13 mouse cellular contexts compared by ENCODE assay signal in genomic region chr6:17316294-17317166, GRCm38 (mm10). TPM values are rescaled to one million over a fixed set of nuclear protein-coding genes. Genes with fewer than 3 reads are reported as not detected.
DNase-seq lines count a peak whose midpoint lies in the region; ATAC-seq and TF ChIP-seq lines count a peak whose summit lies in the region.
"Had no signal": no experiment of that assay in that cellular context is flagged by ENCODE, and none has a peak within 500 bp of the region (broad histone marks: within the 10 kb centered on the region; RNA-seq: fewer than 3 reads in every experiment).

No protein-coding gene starts in this region.

- peaks cover 7 to 14% of the 10 kb centered on the region in 2 experiments for H3K4me1 ChIP-seq in heart, embryonic 14.5 days (ENCODE audit: control insufficient read depth in 2 of 2, insufficient read depth in 2 of 2, low read length in 2 of 2)
- no peaks in the 10 kb centered on the region for H3K4me1 ChIP-seq in midbrain, embryonic 11.5 days (ENCODE audit: control insufficient read depth, insufficient read depth, low read length)
- H3K4me1 ChIP-seq in midbrain, embryonic 13.5 days (replicated peaks): peaks cover 5% of the 10 kb centered on the region; the same call in 1 of the 2 replicates
- H3K4me1 ChIP-seq in intestine, embryonic 15.5 days (replicated peaks): peaks cover 7% of the 10 kb centered on the region; the same call in 1 of the 2 replicates
- H3K4me1 ChIP-seq in stomach, postnatal 0 days (replicated peaks; ENCODE audit: control insufficient read depth, insufficient read depth): peaks cover 16% of the 10 kb centered on the region

- no peak overlapping the region for H3K4me3 ChIP-seq in heart, embryonic 14.5 days (ENCODE audit: control insufficient read depth in 1 of 2, insufficient read depth in 1 of 2, low read depth in 1 of 2, low read length in 2 of 2)
- no peak overlapping the region for H3K4me3 ChIP-seq in midbrain, embryonic 11.5 days (ENCODE audit: low read depth, low read length)
- no peak overlapping the region for H3K4me3 ChIP-seq in midbrain, embryonic 13.5 days (replicated peaks)
- no peak overlapping the region for H3K4me3 ChIP-seq in intestine, embryonic 15.5 days (replicated peaks)
- no peak overlapping the region for H3K4me3 ChIP-seq in stomach, postnatal 0 days (ENCODE audit: low read depth, low read length)
- H3K4me3 ChIP-seq: myocyte had no signal

- H3K36me3 ChIP-seq in heart, embryonic 14.5 days (ENCODE audit: control insufficient read depth, insufficient read depth, low read length): 0 out of 2 replicates have a peak, but pooled peaks cover 4% of the 10 kb centered on the region
- no peaks in the 10 kb centered on the region for H3K36me3 ChIP-seq in midbrain, embryonic 11.5 days (ENCODE audit: control insufficient read depth, insufficient read depth, low read length)
- H3K36me3 ChIP-seq in midbrain, embryonic 13.5 days: no peaks in the 10 kb centered on the region
- H3K36me3 ChIP-seq in intestine, embryonic 15.5 days: no peaks in the 10 kb centered on the region
- H3K36me3 ChIP-seq in stomach, postnatal 0 days (ENCODE audit: control insufficient read depth, insufficient read depth, low read length): no peaks in the 10 kb centered on the region

- no peaks in the 10 kb centered on the region for H3K27me3 ChIP-seq in heart, embryonic 14.5 days (ENCODE audit: control insufficient read depth, insufficient read depth, low read length)
- no peaks in the 10 kb centered on the region for H3K27me3 ChIP-seq in midbrain, embryonic 11.5 days (ENCODE audit: control insufficient read depth, insufficient read depth, low read length)
- H3K27me3 ChIP-seq in midbrain, embryonic 13.5 days: no peaks in the 10 kb centered on the region
- no peaks in the 10 kb centered on the region for H3K27me3 ChIP-seq in intestine, embryonic 15.5 days (replicated peaks)
- no peaks in the 10 kb centered on the region for H3K27me3 ChIP-seq in stomach, postnatal 0 days (ENCODE audit: control insufficient read depth, insufficient read depth, low read length)

- no peak for TF ChIP-seq CTCF in stomach, postnatal 0 days (IDR thresholded peaks at IDR 0.05; ENCODE audit: low read depth)

- DNase-seq in heart, adult 9 months (ENCODE audit: low spot score in 2 of 2): no peak
- DNase-seq in midbrain, embryonic 11.5 days (ENCODE audit: low spot score, missing footprints): peak; percentile 64
- peak; percentile 39 for DNase-seq in stomach, postnatal 0 days (ENCODE audit: low spot score)
- DNase-seq in right cerebral cortex, adult 2 months (ENCODE audit: low spot score in 2 of 2): no peak
- DNase-seq: adrenal gland, postnatal 10 days; cerebellum, adult 11 months; kidney, adult 8-10 months; thymus, adult 18-20 months had no signal

- no peaks in the 10 kb centered on the region for H3K9me3 ChIP-seq in heart, embryonic 14.5 days (ENCODE audit: control insufficient read depth, low read length)
- no peaks in the 10 kb centered on the region for H3K9me3 ChIP-seq in midbrain, embryonic 11.5 days (ENCODE audit: control insufficient read depth, low read length)
- no peaks in the 10 kb centered on the region for H3K9me3 ChIP-seq in midbrain, embryonic 13.5 days
- no peaks in the 10 kb centered on the region for H3K9me3 ChIP-seq in intestine, embryonic 15.5 days
- no peaks in the 10 kb centered on the region for H3K9me3 ChIP-seq in stomach, postnatal 0 days (ENCODE audit: control insufficient read depth, low read length)

- ATAC-seq in heart, embryonic 14.5 days (ENCODE audit: insufficient number of reproducible peaks, insufficient read depth, low FRiP score, low read depth): no peak
- no peak for ATAC-seq in midbrain, embryonic 11.5 days (ENCODE audit: low FRiP score)
- no peak for ATAC-seq in midbrain, embryonic 13.5 days
- ATAC-seq in intestine, embryonic 15.5 days: peak; percentile 93
- peak; percentile 87 for ATAC-seq in stomach, postnatal 0 days (ENCODE audit: low FRiP score, low TSS enrichment)

- 60% methylated on average over 15 of the region's 15 CpGs for WGBS in heart, embryonic 14.5 days
- WGBS in midbrain, embryonic 11.5 days: 78% methylated on average over 15 of the region's 15 CpGs
- WGBS in midbrain, embryonic 13.5 days: 72% methylated on average over 15 of the region's 15 CpGs
- 57% methylated on average over 15 of the region's 15 CpGs for WGBS in intestine, embryonic 15.5 days
- whole genome bisulfite sequencing in stomach, postnatal 0 days: 33% methylated on average over 15 of the region's 15 CpGs

- peak overlapping the region; percentile 53 to 58; a peak in 3 of 4 replicates for H3K27ac ChIP-seq in heart, embryonic 14.5 days (replicated peaks in 1 of 2; ENCODE audit: control insufficient read depth in 1 of 2, insufficient read depth in 1 of 2, low read depth in 2 of 2, low read length in 2 of 2)
- no peak overlapping the region for H3K27ac ChIP-seq in midbrain, embryonic 11.5 days (ENCODE audit: low read depth, low read length)
- no peak overlapping the region for H3K27ac ChIP-seq in midbrain, embryonic 13.5 days
- peak overlapping the region; percentile 56 for H3K27ac ChIP-seq in intestine, embryonic 15.5 days
- H3K27ac ChIP-seq in stomach, postnatal 0 days (replicated peaks): peak overlapping the region; percentile 85
- H3K27ac ChIP-seq: macrophage had no signal

- no peak overlapping the region for H3K4me2 ChIP-seq in heart, embryonic 14.5 days (ENCODE audit: low read length)
- H3K4me2 ChIP-seq in midbrain, embryonic 11.5 days: no peak overlapping the region
- no peak overlapping the region for H3K4me2 ChIP-seq in midbrain, embryonic 13.5 days (replicated peaks)
- no peak overlapping the region for H3K4me2 ChIP-seq in intestine, embryonic 15.5 days (replicated peaks)
- peak overlapping the region; percentile 14 for H3K4me2 ChIP-seq in stomach, postnatal 0 days (replicated peaks; ENCODE audit: low read depth)

- H3K9ac ChIP-seq in heart, embryonic 14.5 days (ENCODE audit: low read length): no peak overlapping the region
- no peak overlapping the region for H3K9ac ChIP-seq in midbrain, embryonic 11.5 days (ENCODE audit: low read length)
- H3K9ac ChIP-seq in midbrain, embryonic 13.5 days (replicated peaks): no peak overlapping the region
- no peak overlapping the region for H3K9ac ChIP-seq in intestine, embryonic 15.5 days
- H3K9ac ChIP-seq in stomach, postnatal 0 days (ENCODE audit: low read length): 0 out of 2 replicates have a peak overlapping the region, but pooled peaks have one; percentile 2

- TF ChIP-seq EP300 in stomach, postnatal 0 days (optimal IDR thresholded peaks at IDR 0.05): peak; percentile 36

RNA-seq across cellular contexts. Expression of gene Cav1, which starts 10.4 kb away (rescaled TPM):
- polyA plus RNA-seq in heart, embryonic 14.5 days (2014; fragmentation: Nextera tagmentation; extraction: Ambion mirVana): 287 and 313 TPM in 2 replicates
- 9.8 and 12.1 TPM in 2 replicates for polyA plus RNA-seq in midbrain, embryonic 11.5 days (2014; fragmentation: Nextera tagmentation; extraction: Ambion mirVana)
- 9.6 and 11.7 TPM in 2 replicates for polyA plus RNA-seq in midbrain, embryonic 13.5 days (2015; fragmentation: Nextera tagmentation; extraction: Ambion mirVana)
- polyA plus RNA-seq in intestine, embryonic 15.5 days (2015; fragmentation: Nextera tagmentation; extraction: Ambion mirVana): 178 and 201 TPM in 2 replicates
- 324 and 346 TPM in 2 replicates for polyA plus RNA-seq in stomach, postnatal 0 days (2015; fragmentation: Nextera tagmentation; extraction: Ambion mirVana)

RNA-seq across cellular contexts. Expression of gene Cav2, which starts 35.5 kb away (rescaled TPM):
- polyA plus RNA-seq in heart, embryonic 14.5 days (2014; fragmentation: Nextera tagmentation; extraction: Ambion mirVana): 34.2 and 35.8 TPM in 2 replicates
- 6.2 and 7.0 TPM in 2 replicates for polyA plus RNA-seq in midbrain, embryonic 11.5 days (2014; fragmentation: Nextera tagmentation; extraction: Ambion mirVana)
- polyA plus RNA-seq in midbrain, embryonic 13.5 days (2015; fragmentation: Nextera tagmentation; extraction: Ambion mirVana): 6.0 and 6.2 TPM in 2 replicates
- 21.5 and 23.2 TPM in 2 replicates for polyA plus RNA-seq in intestine, embryonic 15.5 days (2015; fragmentation: Nextera tagmentation; extraction: Ambion mirVana)
- 62.7 and 63.5 TPM in 2 replicates for polyA plus RNA-seq in stomach, postnatal 0 days (2015; fragmentation: Nextera tagmentation; extraction: Ambion mirVana)

Comparison
In these comparisons a context has a peak if more than half of its experiments do, and no peak if none do; other contexts are left out.
1. ATAC-seq: peak in intestine, embryonic 15.5 days (single experiment) and stomach, postnatal 0 days (single experiment); none in heart, embryonic 14.5 days (single experiment), midbrain, embryonic 11.5 days (single experiment) and midbrain, embryonic 13.5 days (single experiment).
2. H3K27ac ChIP-seq: peak in heart, embryonic 14.5 days (2 of 2), intestine, embryonic 15.5 days (single experiment) and stomach, postnatal 0 days (single experiment); none in midbrain, embryonic 11.5 days (single experiment) and midbrain, embryonic 13.5 days (single experiment).
3. DNase-seq: peak in midbrain, embryonic 11.5 days (single experiment) and stomach, postnatal 0 days (single experiment); none in heart, adult 9 months (0 of 2) and right cerebral cortex, adult 2 months (0 of 2).
4. RNA of gene Cav1, which starts 10.4 kb away (polyA plus RNA-seq): 324 to 346 TPM in stomach, postnatal 0 days, 287 to 313 TPM in heart, embryonic 14.5 days and 178 to 201 TPM in intestine, embryonic 15.5 days; 9.6 to 11.7 TPM in midbrain, embryonic 13.5 days and 9.8 to 12.1 TPM in midbrain, embryonic 11.5 days; every median in the first group is over 10 times any median in the second.